Mouse (Mus musculus) megakaryocyte, embryonic 14.5 days (primary cell): ENCODE results near the gene Eprs. TPM values are rescaled to one million over a fixed set of nuclear protein-coding genes. Genes with fewer than 3 reads are reported as not detected.

Source experiments
- H3K27me3 ChIP-seq: replicated peaks from 2 replicates; pipeline ENCODE3; 2012; ENCODE audit warnings: inconsistent platforms
- H3K36me3 ChIP-seq: replicated peaks from 2 replicates; pipeline ENCODE3; 2012; ENCODE audit warnings: low read length, inconsistent platforms, mixed read lengths
- H3K4me1 ChIP-seq: 2 replicates; pipeline ENCODE4 v1.6.1; 2012; ENCODE audit warnings: inconsistent platforms
- H3K4me3 ChIP-seq: replicated peaks from 2 replicates; pipeline ENCODE3; 2012; ENCODE audit warnings: moderate library complexity, mild to moderate bottlenecking, inconsistent platforms
- H3K9me3 ChIP-seq: 2 replicates; pipeline ENCODE4 v1.6.1; 2012; ENCODE audit warnings: inconsistent platforms
- FLI1 ChIP-seq: IDR thresholded peaks from 2 replicates; pipeline ENCODE4 v1.6.1; 2012; ENCODE audit warnings: low read length, inconsistent platforms, mixed read lengths
- GATA1 ChIP-seq: IDR thresholded peaks from 3 replicates; pipeline ENCODE4 v1.6.1; 2012; ENCODE audit warnings: mixed read lengths, low read length, inconsistent platforms, borderline replicate concordance
- polyA plus RNA-seq: library from polyadenylated mRNA; stranded (reverse); fragments of >175 nt; gene quantifications from 2 replicates; pipeline ENCODE4 v1.2.3, GENCODE M21; 2012; ENCODE audit warnings: low replicate concordance; ENCODE audit not compliant: insufficient read depth

Eprs gene
- polyA plus RNA-seq, 1 experiment, result 5.8 TPM

GRCm38 (mm10) chr1:185334136-185334535 lies 28.7 kb upstream of the Eprs start:
- Histone ChIP-seq H3K4me3 (no peak overlapping the region), H3K27me3 (no peaks in the 10 kb centered on the region), H3K36me3 (peaks cover 3% of the 10 kb centered on the region), H3K9me3 (no peaks in the 10 kb centered on the region), H3K4me1 (peaks cover 32% of the 10 kb centered on the region)
- TF ChIP-seq FLI1, result no peak
- no peak for TF ChIP-seq GATA1

- no peak overlapping the region for H3K4me3 ChIP-seq
- peaks cover 10% of the 10 kb centered on the region for H3K36me3 ChIP-seq
- TF ChIP-seq FLI1, result no peak
- no peak for TF ChIP-seq GATA1
- peaks cover 24% of the 10 kb centered on the region; the same call in 1 of the 2 replicates for H3K4me1 ChIP-seq
- no peaks in the 10 kb centered on the region for H3K9me3 ChIP-seq
- H3K27me3 ChIP-seq, result no peaks in the 10 kb centered on the region
Observed at GRCm38 (mm10) chr1:185335231-185335765, 27.5 kb upstream of the Eprs start.

- Histone ChIP-seq H3K36me3 (peaks cover 17% of the 10 kb centered on the region), H3K9me3 (no peaks in the 10 kb centered on the region), H3K4me3 (no peak overlapping the region), H3K27me3 (no peaks in the 10 kb centered on the region), H3K4me1 (peaks cover 20% of the 10 kb centered on the region; the same call in 1 of the 2 replicates)
- TF ChIP-seq GATA1 (no peak), FLI1 (no peak)
Observed at GRCm38 (mm10) chr1:185336535-185336934, 26.3 kb upstream of the Eprs start.

- TF ChIP-seq FLI1, result no peak
- TF ChIP-seq GATA1, result no peak
- H3K27me3 ChIP-seq, result no peaks in the 10 kb centered on the region
- H3K4me3 ChIP-seq, result no peak overlapping the region
- no peaks in the 10 kb centered on the region for H3K4me1 ChIP-seq
- H3K9me3 ChIP-seq, result no peaks in the 10 kb centered on the region
- H3K36me3 ChIP-seq, result peaks cover 53% of the 10 kb centered on the region
Observed at GRCm38 (mm10) chr1:185342441-185342840, 20.4 kb upstream of the Eprs start.

GRCm38 (mm10) chr1:185343422-185343821 lies 19.4 kb upstream of the Eprs start:
- Histone ChIP-seq H3K9me3 (no peaks in the 10 kb centered on the region), H3K4me3 (no peak overlapping the region), H3K36me3 (peaks cover 61% of the 10 kb centered on the region), H3K27me3 (no peaks in the 10 kb centered on the region), H3K4me1 (no peaks in the 10 kb centered on the region)
- TF ChIP-seq GATA1 (no peak), FLI1 (no peak)

- no peaks in the 10 kb centered on the region for H3K9me3 ChIP-seq
- H3K4me3 ChIP-seq, result no peak overlapping the region
- no peaks in the 10 kb centered on the region for H3K27me3 ChIP-seq
- H3K4me1 ChIP-seq, result no peaks in the 10 kb centered on the region; the same call in 1 of the 2 replicates
- H3K36me3 ChIP-seq, result peaks cover 71% of the 10 kb centered on the region
- no peak for TF ChIP-seq FLI1
- no peak for TF ChIP-seq GATA1
Observed at GRCm38 (mm10) chr1:185346188-185346587, 16.7 kb upstream of the Eprs start.

GRCm38 (mm10) chr1:185349741-185350140 lies 13.1 kb upstream of the Eprs start:
- Histone ChIP-seq H3K27me3 (no peaks in the 10 kb centered on the region), H3K36me3 (peaks cover 68% of the 10 kb centered on the region), H3K4me1 (no peaks in the 10 kb centered on the region; the same call in 1 of the 2 replicates), H3K9me3 (no peaks in the 10 kb centered on the region), H3K4me3 (no peak overlapping the region)
- TF ChIP-seq GATA1 (no peak), FLI1 (no peak)

GRCm38 (mm10) chr1:185350611-185351010 lies 12.2 kb upstream of the Eprs start:
- Histone ChIP-seq H3K36me3 (peaks cover 66% of the 10 kb centered on the region), H3K4me1 (no peaks in the 10 kb centered on the region; the same call in 1 of the 2 replicates), H3K4me3 (no peak overlapping the region), H3K27me3 (no peaks in the 10 kb centered on the region), H3K9me3 (no peaks in the 10 kb centered on the region)
- TF ChIP-seq FLI1 (no peak), GATA1 (no peak)

- Histone ChIP-seq H3K4me1 (no peaks in the 10 kb centered on the region; the same call in 1 of the 2 replicates), H3K9me3 (no peaks in the 10 kb centered on the region), H3K27me3 (no peaks in the 10 kb centered on the region), H3K4me3 (no peak overlapping the region), H3K36me3 (peaks cover 59% of the 10 kb centered on the region)
- TF ChIP-seq FLI1 (no peak), GATA1 (no peak)
Observed at GRCm38 (mm10) chr1:185352151-185352550, 10.7 kb upstream of the Eprs start.

- Histone ChIP-seq H3K4me1 (no peaks in the 10 kb centered on the region; the same call in 1 of the 2 replicates), H3K27me3 (no peaks in the 10 kb centered on the region), H3K36me3 (peaks cover 53% of the 10 kb centered on the region), H3K4me3 (no peak overlapping the region), H3K9me3 (no peaks in the 10 kb centered on the region)
- TF ChIP-seq FLI1 (no peak), GATA1 (no peak)
Observed at GRCm38 (mm10) chr1:185353351-185353750, 9.5 kb upstream of the Eprs start.
